Mouse (Mus musculus): ENCODE data around the gene Gdf11.

Gdf11 gene

DNA sequence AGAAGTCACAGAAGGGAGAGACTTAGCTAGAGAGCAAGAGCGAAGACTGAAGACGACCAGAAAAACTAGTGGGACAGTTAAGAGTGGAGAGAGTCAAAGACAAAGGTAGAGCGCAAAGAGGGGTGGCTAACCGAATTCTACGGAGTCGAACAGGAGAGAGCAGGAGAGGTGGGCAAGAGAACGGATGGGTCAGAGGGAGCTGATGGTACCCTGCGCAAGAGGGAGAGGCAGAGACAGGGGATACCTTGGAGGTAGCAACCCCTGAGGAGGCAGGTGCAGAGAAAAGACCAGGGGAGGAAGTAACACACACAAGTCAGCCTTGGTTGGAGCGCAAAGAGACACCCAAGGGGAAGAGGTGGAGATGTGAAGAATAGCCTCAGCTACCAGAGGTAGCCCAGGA, 728 bp upstream of the Gdf11 start:
- DNase-seq (ENCODE audit: low read depth, low spot score), result no peak

DNA sequence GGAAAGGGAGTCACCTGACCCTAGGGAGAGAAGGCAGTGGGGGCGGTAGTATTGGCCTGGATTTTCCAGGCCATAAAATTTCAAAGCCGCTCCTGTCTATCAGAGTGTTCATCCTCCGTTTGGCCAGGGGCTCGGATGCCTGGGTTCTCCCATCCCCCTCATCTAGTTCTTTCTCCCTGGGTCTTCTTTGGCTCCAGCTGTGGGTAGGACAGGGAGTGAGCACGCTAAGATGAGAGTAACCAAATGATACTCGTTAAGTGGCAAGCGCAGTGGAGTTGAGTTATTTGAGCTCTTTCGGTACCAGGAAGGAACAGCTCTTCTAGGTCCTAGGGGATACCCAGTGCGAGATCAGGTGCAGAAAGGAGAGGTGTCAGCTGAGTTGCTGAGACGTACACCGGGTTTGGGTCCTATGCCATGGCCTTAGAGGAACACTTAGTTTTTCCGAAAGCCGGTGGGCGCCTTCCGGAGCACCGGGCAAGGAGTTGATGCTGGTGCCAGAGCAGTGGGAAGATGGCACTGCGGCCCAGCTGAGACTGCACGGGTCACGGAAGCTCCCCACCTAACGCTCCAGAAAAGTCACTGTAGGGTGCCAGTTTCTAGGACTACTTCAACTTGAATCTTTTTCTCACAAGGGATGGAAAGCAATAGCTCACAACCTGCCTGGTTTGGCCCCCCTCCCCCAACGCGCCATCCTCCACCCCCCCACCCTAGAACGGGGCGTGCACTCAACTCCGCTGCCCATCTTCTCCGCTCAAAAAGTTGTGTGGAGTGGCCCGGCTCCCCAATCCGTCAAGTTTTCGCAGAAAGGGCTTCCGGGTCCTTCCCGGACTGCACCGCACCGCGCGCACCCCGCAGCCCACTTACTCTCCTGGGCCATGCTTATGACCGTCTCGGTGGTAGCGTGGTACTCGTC, 879 bp downstream of the Gdf11 start:
- no peak for DNase-seq (ENCODE audit: low read depth, low spot score)

DNA sequence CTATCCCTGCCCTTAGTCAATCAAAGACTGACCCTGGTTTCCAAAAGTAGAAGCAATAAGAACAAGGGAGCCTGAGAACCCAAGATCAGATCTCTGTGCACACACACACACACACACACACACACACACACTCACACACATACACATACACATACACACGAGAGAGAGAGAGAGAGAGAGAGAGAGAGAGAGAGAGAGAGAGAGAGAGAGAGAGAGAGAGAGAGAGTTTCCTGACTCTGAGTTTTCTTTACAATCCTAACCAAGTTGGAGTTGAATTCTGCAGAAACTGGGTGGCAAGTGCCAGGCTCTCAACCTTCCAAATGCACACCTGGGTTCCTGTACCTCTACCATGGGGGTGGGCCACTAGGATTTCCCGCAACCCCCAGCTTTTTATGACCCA, 1.7 kb downstream of the Gdf11 start:
- no peak for DNase-seq (ENCODE audit: low read depth, low spot score)

DNA sequence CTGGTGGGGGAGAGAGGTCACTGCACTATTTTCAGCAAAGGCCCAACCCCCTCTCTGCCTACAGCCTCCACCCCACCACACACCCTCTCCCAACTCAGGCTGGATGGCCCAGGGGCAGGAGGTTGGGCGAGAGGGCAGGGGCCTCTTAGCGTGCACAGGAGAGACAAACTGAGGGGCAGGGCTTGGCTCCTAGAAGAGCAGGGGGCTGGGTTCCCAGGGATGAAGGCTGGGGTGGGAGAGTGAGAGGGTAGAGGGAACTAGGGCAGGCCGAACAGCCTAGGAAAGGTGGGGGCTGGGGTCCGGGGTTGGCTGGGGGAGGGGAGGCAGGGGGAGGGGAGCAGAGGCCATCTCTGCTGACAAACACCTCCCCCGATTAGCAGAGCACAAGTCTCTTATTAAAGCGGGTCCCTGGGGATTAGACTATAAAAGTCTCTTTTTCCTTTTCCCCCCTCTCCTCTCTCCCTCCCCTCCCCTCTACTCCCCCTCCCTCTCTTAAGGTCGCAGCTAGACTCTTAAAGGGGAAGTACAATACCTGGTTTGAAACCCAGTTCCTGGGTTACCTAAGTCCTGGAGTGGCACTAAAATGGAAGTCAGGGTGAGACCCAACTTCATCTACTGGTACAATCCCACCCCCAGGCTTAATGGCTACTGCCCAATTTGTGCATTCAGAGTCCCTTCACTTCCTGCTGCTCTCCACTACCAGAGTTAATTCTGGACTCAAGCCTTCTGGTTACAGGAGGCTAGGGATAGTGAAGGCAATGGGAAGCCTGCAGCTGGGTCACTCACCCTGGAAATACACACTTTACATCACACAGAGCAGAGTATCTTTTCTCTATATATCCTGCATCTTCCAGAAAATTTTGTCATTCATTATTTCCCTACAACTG, 2.3 kb downstream of the Gdf11 start:
- no peak for DNase-seq (ENCODE audit: low read depth, low spot score)

GRCm38 (mm10) chr10:128882067-128882466, 9.5 kb downstream of the Gdf11 start:
- DNase-seq (ENCODE audit: low read depth, low spot score), result no peak

DNA sequence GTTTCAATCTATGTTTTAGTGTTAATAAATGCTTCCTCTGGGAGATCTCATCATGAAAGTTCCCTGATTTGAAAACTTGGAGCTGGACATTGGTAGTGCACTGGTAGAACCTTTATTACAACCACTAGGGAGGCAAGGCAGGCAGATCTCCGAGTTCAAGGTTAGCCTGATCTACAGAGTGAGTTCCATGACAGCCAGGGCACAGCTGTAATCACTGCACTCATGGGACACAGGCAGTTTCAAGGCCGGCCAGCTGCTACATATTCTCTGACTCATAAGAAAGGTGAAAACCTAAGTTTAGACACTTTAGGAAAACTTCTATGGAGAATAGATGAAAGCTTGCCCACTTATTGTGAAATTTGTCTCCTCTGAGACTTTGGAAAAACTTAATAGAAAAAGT, 12.7 kb downstream of the Gdf11 start:
- DNase-seq (ENCODE audit: low read depth, low spot score), result no peak

DNA sequence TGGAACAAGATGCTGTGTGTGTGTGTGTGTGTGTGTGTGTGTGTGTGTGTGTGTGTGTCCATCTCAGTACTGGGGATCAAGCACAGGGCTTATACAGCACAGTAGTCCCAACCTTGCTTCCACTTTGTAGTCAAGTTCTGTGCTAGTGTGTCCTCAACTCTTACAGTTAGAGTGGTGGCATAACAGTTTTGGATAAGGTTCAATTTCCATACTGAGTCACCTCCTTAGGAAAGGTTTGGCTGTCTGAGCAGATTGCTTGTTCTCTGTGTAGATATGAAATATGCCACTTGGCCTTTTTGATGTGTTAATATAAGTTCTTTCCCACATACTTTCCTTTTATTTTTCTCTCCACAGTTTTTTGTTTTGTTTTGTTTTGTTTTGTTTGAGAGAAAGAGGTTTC, 13.2 kb downstream of the Gdf11 start:
- DNase-seq (ENCODE audit: low read depth, low spot score), result no peak

- DNase-seq (ENCODE audit: low read depth, low spot score), result no peak
Observed at GRCm38 (mm10) chr10:128870341-128870740, 21.2 kb downstream of the Gdf11 start.

DNA sequence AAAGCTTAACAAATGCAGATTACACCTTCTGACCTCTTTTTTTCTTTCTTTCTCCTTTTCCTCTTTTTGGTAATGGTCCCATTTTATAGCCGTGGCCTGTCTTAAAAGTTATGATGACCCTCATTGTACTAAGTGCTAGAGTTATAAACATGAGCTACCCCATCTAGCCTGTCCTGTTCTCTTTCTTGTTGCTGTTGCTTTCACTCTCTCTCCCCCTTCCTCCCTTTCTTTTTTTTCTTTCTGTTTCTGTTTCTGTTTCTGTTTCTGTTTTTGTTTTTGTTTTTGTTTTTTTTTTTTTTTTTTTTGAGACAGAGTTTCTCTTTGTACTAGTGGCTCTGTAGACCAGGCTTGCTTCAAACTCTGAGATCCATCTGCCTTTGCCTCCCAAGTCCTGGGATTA, 25.0 kb downstream of the Gdf11 start:
- DNase-seq (ENCODE audit: low read depth, low spot score), result no peak

DNA sequence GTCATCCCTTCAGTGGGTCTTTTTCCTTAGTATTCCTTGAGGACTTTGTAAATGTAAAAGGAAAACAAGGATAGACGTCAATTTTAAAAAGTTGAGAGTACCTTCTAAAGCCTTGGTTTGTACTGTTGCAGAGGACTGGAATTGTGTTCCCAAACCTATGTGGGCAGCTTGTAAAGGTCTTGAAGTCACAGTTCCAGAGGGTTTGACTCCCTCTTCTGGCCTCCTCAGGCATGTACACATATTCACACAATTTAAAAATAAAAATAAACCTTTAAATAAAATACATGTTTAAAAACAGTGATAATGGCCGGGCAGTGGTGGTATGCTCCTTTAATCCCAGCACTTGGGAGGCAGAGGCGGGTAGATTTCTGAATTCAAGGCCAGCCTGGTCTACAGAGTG, 25.5 kb downstream of the Gdf11 start:
- DNase-seq (ENCODE audit: low read depth, low spot score), result no peak

DNA sequence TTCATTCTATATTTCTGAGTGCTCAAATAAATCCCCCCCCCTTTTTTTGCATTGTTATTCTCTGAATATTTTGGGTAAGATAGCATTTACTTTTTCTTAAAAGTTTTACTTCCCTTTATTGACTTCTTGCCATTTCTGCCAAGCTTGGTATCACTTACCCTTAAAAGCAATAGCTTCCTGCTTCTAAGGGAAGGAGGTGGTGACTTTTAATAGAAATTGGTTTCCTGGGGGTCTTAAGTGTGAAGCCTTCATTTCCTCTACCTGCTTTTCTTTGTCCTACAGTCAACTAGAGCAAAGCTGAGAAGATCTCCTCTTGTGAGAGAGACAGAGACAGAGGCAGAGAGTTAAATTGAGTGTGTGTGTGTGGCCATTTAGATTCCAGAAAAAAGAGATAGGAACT, 30.3 kb downstream of the Gdf11 start:
- no peak for DNase-seq (ENCODE audit: low read depth, low spot score)

DNA sequence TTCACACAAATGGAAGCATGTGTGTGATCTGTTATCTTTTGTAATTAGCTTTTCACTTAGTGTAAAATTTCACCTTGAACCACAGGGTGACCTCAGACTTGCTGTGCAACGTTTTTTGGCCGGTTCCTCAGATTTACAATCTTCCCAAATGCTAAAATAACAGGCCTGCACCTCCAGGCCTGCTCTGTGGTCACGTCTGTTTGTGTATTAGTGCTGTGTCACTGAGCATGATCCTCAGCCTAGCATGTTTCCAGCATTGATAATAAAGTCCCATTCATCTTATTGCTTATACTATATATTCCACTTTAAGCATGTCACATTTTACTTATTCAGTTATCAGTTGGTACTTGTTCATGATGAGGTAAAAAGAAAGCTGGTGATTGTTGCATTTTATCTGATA, 41.2 kb downstream of the Gdf11 start:
- DNase-seq (ENCODE audit: low read depth, low spot score), result no peak

- no peak for DNase-seq (ENCODE audit: low read depth, low spot score)
Observed at GRCm38 (mm10) chr10:128848426-128848825, 43.1 kb downstream of the Gdf11 start.

GRCm38 (mm10) chr10:128846664-128847063, 44.9 kb downstream of the Gdf11 start:
- DNase-seq (ENCODE audit: low read depth, low spot score), result no peak

DNA sequence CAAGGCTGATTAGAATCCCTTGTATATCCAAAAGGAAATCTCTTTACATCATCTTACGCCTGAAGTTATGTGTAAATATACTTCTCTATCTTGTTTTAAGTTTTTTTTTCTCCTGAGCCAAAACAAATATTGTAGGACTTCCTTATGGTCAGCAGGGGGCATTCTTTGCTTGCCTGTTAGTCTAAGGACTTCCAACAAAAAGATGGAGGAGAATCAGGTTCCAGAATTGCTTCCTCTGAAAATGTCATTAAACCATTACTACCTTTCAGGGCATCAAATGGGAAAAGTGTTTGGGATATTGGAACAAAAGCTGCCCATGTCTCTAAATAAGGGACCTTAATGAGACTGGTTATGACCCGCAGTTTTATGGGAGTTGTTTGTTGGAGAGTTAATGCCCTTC, 46.0 kb downstream of the Gdf11 start:
- no peak for DNase-seq (ENCODE audit: low read depth, low spot score)

DNA sequence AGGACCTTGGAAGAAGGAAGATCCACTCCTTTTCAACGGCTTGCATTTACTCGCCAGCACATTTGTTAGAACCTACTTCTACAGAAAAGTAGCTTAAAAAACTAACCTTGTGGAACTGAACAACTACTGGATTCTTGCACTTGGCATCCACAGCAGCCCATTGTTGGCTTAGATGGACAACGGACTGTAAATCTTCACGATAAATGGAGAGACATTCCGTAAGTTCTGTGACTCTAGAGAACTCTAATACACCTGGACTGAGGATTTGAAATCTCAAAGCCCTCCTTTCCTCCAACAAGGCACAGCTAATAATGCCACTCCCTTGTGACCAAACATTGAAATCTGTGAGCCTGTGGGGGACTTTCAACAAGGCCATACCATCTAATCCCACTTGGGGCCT, 48.3 kb downstream of the Gdf11 start:
- DNase-seq (ENCODE audit: low read depth, low spot score), result no peak

DNA sequence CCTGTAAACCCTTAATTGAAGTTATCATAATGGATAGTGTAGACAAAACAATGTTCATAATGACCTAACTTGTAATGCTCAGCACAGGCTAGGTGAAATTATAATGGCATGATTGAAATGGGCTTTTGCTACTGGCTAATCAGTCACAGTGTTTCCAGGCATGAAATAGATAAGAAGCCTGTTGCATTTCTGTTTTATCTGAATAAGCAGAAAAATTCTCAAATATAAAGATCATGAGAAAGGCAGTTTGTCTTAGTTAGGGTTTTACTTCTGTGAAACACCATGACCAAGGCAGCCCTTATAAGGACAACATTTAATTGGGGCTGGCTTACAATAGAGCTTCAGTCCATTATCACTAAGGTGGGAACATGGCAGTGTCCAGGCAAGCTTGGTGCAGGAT, 50.9 kb downstream of the Gdf11 start:
- no peak for DNase-seq (ENCODE audit: low read depth, low spot score)

- DNase-seq (ENCODE audit: low read depth, low spot score), result no peak
Observed at GRCm38 (mm10) chr10:128839434-128839833, 52.1 kb downstream of the Gdf11 start.

DNA sequence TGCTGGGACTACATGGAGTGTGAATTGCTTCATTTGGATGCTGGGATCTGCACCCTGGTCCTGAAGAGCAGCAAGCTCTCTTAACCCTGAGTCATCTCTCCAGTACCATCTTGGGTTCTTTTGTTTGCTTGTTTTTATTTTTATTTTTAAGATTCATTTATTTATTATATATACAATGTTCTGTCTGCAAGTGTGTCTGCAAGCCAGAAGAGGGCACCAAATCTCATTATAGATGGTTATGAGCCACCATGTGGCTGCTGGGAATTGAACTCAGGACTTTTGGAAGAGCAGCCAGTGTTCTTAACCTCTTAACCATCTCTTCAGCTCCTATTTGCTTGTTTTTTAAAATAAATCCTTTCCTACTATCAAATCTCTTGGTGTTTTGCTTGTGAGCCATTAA, 54.1 kb downstream of the Gdf11 start:
- DNase-seq (ENCODE audit: low read depth, low spot score), result no peak
